Mouse (Mus musculus) embryonic fibroblast, embryonic 13.5 days (primary cell): ENCODE measurements at regions not wholly inside any gene's neighbourhood (a gene's known extent, or its start where the extent isn't known, plus 50 kb on each side); places are given as distances from the start of the nearest gene placed in this dataset.

Experiments used
- H3K27ac ChIP-seq: 2 replicates; pipeline ENCODE4 v1.5.1; 2012; ENCODE audit warnings: low read length, control low read depth, inconsistent platforms; ENCODE audit not compliant: insufficient read depth
- H3K4me1 ChIP-seq: 2 replicates; pipeline ENCODE4 v1.6.1; 2011; ENCODE audit warnings: low read length; ENCODE audit not compliant: control insufficient read depth, insufficient read depth
- H3K4me3 ChIP-seq: 2 replicates; pipeline ENCODE4 v1.5.1; 2011; ENCODE audit warnings: mild to moderate bottlenecking, control low read depth, low read length; ENCODE audit not compliant: insufficient read depth
- CTCF ChIP-seq: IDR thresholded peaks from 2 replicates; pipeline ENCODE4 v1.5.1; 2011; ENCODE audit warnings: mild to moderate bottlenecking, control low read depth, low read length, moderate library complexity, borderline replicate concordance; ENCODE audit not compliant: insufficient read depth
- POLR2A ChIP-seq: IDR thresholded peaks from 2 replicates; pipeline ENCODE4 v1.6.1; 2011; ENCODE audit warnings: low read depth, mild to moderate bottlenecking, control low read depth, low read length, moderate library complexity

DNA sequence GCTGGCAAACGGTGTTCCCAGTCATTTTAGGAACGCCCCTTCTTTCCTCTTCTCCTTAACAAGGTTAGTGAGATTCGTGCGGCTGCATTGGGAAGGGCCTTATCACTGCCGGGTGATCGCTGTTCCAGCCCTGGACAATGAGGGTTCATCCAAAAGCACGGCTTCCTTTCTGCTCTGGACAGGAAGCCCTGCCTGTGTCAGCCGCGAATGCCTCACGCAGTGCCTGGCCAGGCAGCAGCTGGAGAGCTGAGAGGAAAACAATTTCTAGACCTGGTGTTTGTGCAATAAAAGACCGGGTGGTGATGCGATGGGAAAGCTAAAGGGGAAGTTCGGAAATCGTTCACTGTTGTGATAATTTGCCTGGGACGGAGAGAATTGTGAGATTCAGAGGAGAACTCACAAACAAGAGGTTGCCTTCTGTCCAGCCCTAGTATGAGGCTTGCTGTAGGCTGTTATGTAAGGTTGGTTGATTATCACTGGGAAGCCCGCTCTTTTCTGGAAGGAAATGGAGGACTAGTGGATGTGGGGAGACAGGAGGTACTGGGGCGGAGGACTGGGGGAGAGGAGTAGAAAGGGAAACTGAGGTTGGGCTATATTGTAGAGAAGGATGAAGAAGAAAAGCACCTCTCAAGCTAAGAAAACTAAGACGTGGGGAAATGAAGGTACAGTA, 83.1 kb upstream of the Cav2 start:
- no peak overlapping the region for H3K27ac ChIP-seq
- no peaks in the 10 kb centered on the region; the same call in 1 of the 2 replicates for H3K4me1 ChIP-seq
- H3K4me3 ChIP-seq, result no peak overlapping the region
- no peak for TF ChIP-seq CTCF
- no peak for TF ChIP-seq POLR2A

DNA sequence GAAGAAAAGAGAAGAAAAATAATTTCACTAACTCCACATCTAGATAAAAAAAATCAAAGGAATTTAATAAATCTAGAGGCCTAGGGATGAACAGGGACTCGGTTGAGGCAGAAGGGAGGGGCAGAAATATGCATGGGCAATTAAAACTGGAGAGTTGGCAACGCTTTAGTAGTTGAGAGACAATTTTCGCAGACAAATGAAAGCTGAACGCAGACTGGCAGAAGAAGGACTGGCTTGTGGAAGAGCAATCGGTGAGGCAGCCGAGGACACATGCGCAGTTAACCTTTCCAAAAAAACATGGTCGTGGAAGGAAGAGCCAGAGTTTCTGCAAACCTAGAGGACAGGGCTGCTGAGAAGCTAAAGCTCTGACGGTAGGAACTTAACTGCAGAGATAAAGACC, 82.1 kb upstream of the Cav2 start:
- TF ChIP-seq POLR2A (no peak), CTCF (no peak)
- H3K4me1 ChIP-seq, result no peaks in the 10 kb centered on the region; the same call in 1 of the 2 replicates
- no peak overlapping the region for H3K27ac ChIP-seq
- H3K4me3 ChIP-seq, result no peak overlapping the region

DNA sequence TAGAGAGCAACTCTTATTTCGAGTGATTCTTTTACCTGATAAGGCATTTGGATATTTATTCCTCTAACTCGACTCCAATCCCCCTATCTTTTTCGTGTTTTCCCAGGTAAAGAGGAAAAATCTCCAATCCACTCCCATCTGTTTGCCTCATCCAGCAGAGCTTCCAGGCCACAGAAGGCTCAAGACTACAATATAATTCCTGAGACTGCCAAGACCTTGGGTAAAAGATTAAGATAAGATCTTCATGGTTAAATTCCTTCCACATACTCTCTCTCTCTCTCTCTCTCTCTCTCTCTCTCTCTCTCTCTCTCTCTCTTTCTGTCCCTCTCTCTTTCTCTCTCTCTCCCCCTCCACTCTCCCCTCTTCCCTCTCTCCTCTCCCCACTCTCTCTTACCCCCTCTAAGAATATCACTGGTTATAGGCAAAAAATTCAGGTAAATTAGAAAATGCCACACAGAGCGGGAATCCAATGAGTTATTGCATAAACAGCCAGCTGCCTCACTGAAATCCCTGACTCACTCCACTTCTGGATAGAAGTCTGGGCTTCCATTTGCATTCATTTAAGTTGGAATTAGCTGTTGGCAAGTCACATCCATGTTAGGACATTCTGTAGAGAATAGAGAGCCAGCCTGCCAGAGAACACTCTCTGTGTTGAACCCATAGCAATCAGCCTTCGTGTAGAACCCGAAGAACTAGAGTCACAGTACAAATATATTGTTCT, 78.9 kb upstream of the Cav2 start:
- Histone ChIP-seq H3K4me1 (no peaks in the 10 kb centered on the region; the same call in 1 of the 2 replicates), H3K27ac (peak overlapping the region; percentile 98), H3K4me3 (no peak overlapping the region)
- no peak for TF ChIP-seq POLR2A
- TF ChIP-seq CTCF, result no peak

DNA sequence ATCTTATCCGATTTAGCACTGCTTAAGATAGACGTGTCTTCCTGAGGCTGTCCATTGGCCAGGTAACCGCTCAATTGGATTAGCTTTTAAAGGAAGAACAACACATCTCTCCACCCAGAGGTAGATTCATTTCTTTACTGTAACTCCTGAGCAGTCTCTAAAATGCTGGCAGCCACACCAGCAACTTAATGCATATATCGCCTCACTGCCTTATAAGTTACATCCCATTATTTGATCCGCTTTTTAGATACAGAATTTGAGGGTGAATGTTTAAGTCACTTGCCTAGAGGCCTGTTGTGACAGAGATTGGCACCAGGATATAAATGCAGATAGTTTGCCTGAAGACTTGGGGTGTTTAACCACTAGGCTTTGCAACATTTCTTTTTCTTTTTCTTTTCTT, 77.7 kb upstream of the Cav2 start:
- Histone ChIP-seq H3K4me1 (no peaks in the 10 kb centered on the region; the same call in 1 of the 2 replicates), H3K4me3 (no peak overlapping the region), H3K27ac (peak overlapping the region; percentile 98; the same call in 1 of the 2 replicates)
- no peak for TF ChIP-seq CTCF
- no peak for TF ChIP-seq POLR2A

DNA sequence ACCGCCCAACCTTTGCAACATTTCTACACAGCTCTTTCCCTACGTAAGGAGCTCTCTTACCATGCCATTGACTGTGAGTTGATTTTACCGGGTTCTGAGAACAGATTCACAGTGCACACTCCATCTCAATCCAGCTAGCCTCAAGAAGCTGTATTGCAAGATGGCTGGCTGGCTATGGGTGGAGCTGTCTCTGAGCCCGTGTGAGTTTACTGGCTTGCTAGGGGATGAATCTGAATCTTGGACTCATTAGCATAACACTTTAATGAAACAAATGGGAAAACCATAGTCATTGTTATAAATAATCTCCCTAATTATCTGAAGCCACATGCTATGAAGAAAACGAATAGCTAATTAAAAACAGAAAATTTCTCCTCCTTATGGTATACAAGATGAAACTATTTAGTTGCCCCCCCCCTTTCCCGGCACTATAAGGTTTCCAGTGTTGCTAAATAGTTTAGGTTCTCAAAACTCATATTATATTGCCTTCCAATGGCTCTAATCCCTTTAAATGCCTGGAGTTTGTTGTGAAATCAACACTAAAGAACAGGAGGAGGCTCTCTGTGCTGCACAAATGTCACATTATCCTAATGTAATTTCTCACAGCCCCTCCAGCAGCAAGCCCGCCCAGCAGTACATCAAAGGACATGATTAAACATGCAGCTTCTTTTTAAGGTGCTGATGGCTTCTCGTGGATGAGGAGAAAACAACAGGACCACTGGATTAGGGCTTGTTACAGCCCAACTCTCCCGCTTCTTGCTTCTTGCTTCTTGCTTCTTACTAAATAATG, 76.9 kb upstream of the Cav2 start:
- Histone ChIP-seq H3K4me1 (no peaks in the 10 kb centered on the region; the same call in 1 of the 2 replicates), H3K4me3 (no peak overlapping the region), H3K27ac (no peak overlapping the region)
- TF ChIP-seq POLR2A, result no peak
- TF ChIP-seq CTCF, result no peak

DNA sequence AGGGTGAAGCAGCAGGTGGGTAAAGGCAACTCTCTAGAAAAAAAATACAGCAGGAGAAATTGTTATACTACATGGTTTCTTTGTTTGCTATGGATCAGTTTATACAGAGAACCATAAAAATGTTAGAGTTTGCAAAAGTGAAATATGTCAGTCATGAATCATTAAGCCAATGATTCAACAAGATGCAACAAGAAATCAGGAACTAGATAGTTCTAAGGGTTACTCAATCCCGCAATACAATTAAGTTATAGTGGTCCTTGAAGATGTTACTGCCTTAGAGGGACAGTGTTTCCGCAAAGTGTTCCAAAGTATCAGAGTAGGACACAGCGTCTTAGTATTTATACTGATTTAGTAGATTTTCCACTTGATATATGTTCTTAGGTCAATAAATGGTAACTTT, 74.1 kb upstream of the Cav2 start:
- Histone ChIP-seq H3K4me1 (peaks cover 5% of the 10 kb centered on the region), H3K4me3 (no peak overlapping the region), H3K27ac (no peak overlapping the region)
- TF ChIP-seq POLR2A, result no peak
- no peak for TF ChIP-seq CTCF

DNA sequence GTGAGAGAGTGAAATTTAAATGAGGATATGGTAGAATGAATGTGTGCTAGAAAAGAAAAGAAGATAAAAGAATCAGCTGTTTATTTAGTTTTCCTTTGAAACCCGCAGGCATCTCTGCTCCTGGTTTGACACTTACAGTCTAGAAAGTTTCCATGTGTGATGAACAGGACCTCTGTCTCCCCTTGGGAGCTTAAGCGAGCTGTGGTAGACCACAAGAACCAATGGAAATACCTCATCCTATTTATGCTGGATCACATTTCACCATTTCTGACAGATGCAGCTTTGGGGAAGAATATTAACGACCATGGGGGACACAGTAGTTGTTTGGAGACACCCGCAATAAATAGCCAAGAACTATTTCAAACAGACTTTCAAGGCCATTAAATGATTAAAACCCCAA, 71.2 kb upstream of the Cav2 start:
- H3K4me3 ChIP-seq, result no peak overlapping the region
- H3K4me1 ChIP-seq, result peaks cover 9% of the 10 kb centered on the region
- TF ChIP-seq POLR2A, result no peak
- TF ChIP-seq CTCF, result no peak
- no peak overlapping the region for H3K27ac ChIP-seq

DNA sequence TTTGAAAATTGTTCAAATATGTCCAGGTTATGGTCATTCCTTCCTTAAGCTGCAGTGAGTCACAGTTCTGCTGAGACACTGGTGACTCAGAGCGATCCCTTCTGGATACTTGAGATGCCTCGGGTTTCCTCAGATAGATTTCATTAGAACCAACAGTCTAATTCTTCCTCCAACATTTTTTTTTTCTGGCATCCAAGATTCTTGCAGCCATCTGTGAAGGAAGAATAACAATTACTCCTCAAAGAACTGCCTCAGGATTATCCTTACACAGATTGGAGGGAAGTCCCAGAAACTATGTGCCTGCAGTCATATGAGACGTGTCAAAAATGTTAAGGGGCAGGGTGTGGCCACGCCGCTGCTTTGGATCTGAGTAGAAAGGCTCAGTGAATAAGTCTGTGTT, 69.6 kb upstream of the Cav2 start:
- Histone ChIP-seq H3K4me3 (no peak overlapping the region), H3K27ac (peak overlapping the region; percentile 42), H3K4me1 (peaks cover 9% of the 10 kb centered on the region)
- TF ChIP-seq CTCF (no peak), POLR2A (no peak)

DNA sequence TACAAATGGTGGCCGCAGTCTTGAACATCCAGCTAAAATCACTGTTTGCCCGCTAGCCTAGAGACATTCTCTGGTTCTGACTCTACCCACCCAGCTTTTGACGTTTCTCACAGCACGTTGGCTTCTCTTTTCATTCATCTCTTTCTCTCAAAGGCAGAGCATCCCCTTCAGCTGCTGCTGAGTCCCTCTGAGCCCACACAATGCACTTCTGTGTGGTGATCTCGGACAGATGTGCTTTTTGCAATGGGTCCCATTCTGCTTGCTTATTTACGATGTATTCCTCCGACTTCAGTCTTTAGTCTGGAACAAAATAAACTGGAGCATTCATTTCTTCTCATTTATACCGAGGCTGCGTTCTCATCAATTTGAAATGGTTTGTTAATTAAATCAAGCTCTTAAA, 66.2 kb upstream of the Cav2 start:
- Histone ChIP-seq H3K4me1 (peaks cover 11% of the 10 kb centered on the region), H3K27ac (no peak overlapping the region), H3K4me3 (no peak overlapping the region)
- TF ChIP-seq CTCF (no peak), POLR2A (no peak)
